Mouse (Mus musculus) neural tube, embryonic 15.5 days (tissue): ENCODE measurements at regions not wholly inside any gene's neighbourhood (a gene's known extent, or its start where the extent isn't known, plus 50 kb on each side); places are given as distances from the start of the nearest gene placed in this dataset.
"Not testable (repeated sequence)": the region's sequence is repeated elsewhere in the genome, so short reads cannot be mapped to it uniquely, and the experiment has no call there.

Source experiments
- ATAC-seq: fragments of 200-750 bp; cut with Nextera tagmentation; 2 replicates; pipeline ENCODE4 v1.8.0; 2017; ENCODE audit warnings: mild to moderate bottlenecking, moderate TSS enrichment, moderate library complexity; ENCODE audit not compliant: low FRiP score
- H3K27ac ChIP-seq: fragments of 300-500 bp; sonication (generic); replicated peaks from 2 replicates; pipeline ENCODE4 v1.5.1; 2015; ENCODE audit warnings: mild to moderate bottlenecking, inconsistent platforms
- H3K27me3 ChIP-seq: fragments of 300-500 bp; sonication (generic); replicated peaks from 2 replicates; pipeline ENCODE4 v1.6.1; 2015; ENCODE audit warnings: inconsistent platforms
- H3K36me3 ChIP-seq: fragments of 300-500 bp; sonication (generic); 2 replicates; pipeline ENCODE4 v1.6.1; 2015; ENCODE audit warnings: inconsistent platforms
- H3K4me1 ChIP-seq: fragments of 300-500 bp; sonication (generic); 2 replicates; pipeline ENCODE4 v1.6.1; 2015; ENCODE audit warnings: inconsistent platforms
- H3K4me2 ChIP-seq: fragments of 300-500 bp; sonication (generic); 2 replicates; pipeline ENCODE4 v1.6.1; 2015; ENCODE audit warnings: inconsistent platforms, mild to moderate bottlenecking, moderate library complexity
- H3K4me3 ChIP-seq: fragments of 300-500 bp; sonication (generic); replicated peaks from 2 replicates; pipeline ENCODE4 v1.5.1; 2015; ENCODE audit warnings: mild to moderate bottlenecking, inconsistent platforms
- H3K9ac ChIP-seq: fragments of 300-500 bp; sonication (generic); replicated peaks from 2 replicates; pipeline ENCODE4 v1.6.1; 2015; ENCODE audit warnings: mild to moderate bottlenecking, inconsistent platforms
- H3K9me3 ChIP-seq: fragments of 300-500 bp; sonication (generic); replicated peaks from 2 replicates; pipeline ENCODE4 v1.6.1; 2016; ENCODE audit warnings: inconsistent platforms
- WGBS: fragments of 180-500 bp; shearing (Covaris S2); methylation state at CpG from one replicate; pipeline ENCODE4 v1.1.7; 2015; ENCODE audit warnings: mixed read lengths; 5-methylcytosine and 5-hydroxymethylcytosine counted together

DNA sequence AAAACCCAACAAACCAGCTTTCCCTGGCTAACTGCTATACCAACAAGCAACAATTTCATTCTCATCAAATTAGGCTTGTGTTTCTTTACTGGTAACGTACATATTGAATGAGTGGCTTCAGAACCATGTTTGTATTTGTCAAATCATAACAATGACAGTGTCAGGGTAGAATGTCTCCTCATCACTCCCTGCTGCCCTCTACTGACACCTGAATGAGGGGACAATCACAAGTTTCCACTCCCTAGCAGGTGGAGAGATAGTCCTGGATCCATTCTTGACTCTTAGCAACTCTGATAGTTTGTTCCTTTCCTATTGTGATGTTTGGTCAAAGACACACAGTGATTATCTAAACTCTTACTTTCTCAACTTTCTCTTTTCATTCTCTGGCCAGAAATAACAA lies 140.4 kb upstream of the Fam3c start:
- WGBS, result 93% methylated on average over 1 of the region's 1 CpGs
- Histone ChIP-seq H3K4me3 (no peak overlapping the region), H3K9ac (no peak overlapping the region), H3K4me1 (no peaks in the 10 kb centered on the region), H3K27ac (no peak overlapping the region), H3K9me3 (no peaks in the 10 kb centered on the region), H3K27me3 (no peaks in the 10 kb centered on the region), H3K36me3 (no peaks in the 10 kb centered on the region), H3K4me2 (no peak overlapping the region)
- no peak for ATAC-seq

GRCm38 (mm10) chr6:22493632-22494260 lies 137.7 kb upstream of the Fam3c start:
- H3K4me3 ChIP-seq, result no peak overlapping the region
- H3K9ac ChIP-seq, result no peak overlapping the region
- no peaks in the 10 kb centered on the region for H3K4me1 ChIP-seq
- ATAC-seq, result peak; percentile 72; the same call in 1 of the 2 replicates
- no peaks in the 10 kb centered on the region for H3K36me3 ChIP-seq
- H3K9me3 ChIP-seq, result no peaks in the 10 kb centered on the region
- H3K4me2 ChIP-seq, result no peak overlapping the region
- no peak overlapping the region for H3K27ac ChIP-seq
- H3K27me3 ChIP-seq, result no peaks in the 10 kb centered on the region
- WGBS, result 46% methylated on average over 11 of the region's 11 CpGs

DNA sequence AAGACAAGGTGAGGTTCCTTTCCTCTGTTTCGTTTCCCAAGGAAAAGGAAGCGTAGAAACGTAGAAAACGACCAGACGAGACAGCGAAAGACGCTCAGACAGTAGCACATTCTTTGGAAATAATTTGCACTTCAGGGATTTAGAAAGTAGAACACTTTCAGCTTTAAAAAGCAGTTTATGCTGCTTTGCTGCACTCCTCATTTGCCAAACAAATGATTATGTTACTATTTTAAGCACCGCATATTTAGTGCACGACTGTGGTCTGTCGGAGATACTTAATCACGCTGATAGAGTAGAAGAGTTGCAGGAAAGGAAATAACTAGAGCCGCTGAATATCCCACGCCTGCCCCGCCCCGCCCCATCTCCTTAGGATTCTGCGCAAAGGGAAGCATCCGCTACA lies 136.9 kb upstream of the Fam3c start:
- Histone ChIP-seq H3K36me3 (no peaks in the 10 kb centered on the region), H3K4me2 (no peak overlapping the region), H3K27ac (no peak overlapping the region), H3K9me3 (no peaks in the 10 kb centered on the region), H3K27me3 (no peaks in the 10 kb centered on the region), H3K9ac (no peak overlapping the region), H3K4me1 (no peaks in the 10 kb centered on the region), H3K4me3 (no peak overlapping the region)
- WGBS, result 88% methylated on average over 17 of the region's 17 CpGs
- ATAC-seq, result no peak

GRCm38 (mm10) chr6:22490762-22491161 lies 134.7 kb upstream of the Fam3c start:
- ATAC-seq, result no peak
- Histone ChIP-seq H3K9ac (no peak overlapping the region), H3K4me3 (no peak overlapping the region), H3K36me3 (no peaks in the 10 kb centered on the region), H3K9me3 (no peaks in the 10 kb centered on the region), H3K4me2 (no peak overlapping the region), H3K4me1 (no peaks in the 10 kb centered on the region), H3K27ac (no peak overlapping the region), H3K27me3 (no peaks in the 10 kb centered on the region)
- WGBS, result 91% methylated on average over 6 of the region's 6 CpGs

GRCm38 (mm10) chr6:22487467-22487866 lies 131.4 kb upstream of the Fam3c start:
- Histone ChIP-seq H3K36me3 (no peaks in the 10 kb centered on the region), H3K9ac (no peak overlapping the region), H3K27ac (no peak overlapping the region), H3K4me1 (no peaks in the 10 kb centered on the region), H3K9me3 (no peaks in the 10 kb centered on the region), H3K27me3 (no peaks in the 10 kb centered on the region), H3K4me3 (no peak overlapping the region), H3K4me2 (no peak overlapping the region)
- 84% methylated on average over 3 of the region's 3 CpGs for WGBS
- ATAC-seq, result no peak

- H3K4me2 ChIP-seq, result no peak overlapping the region
- WGBS, result 71% methylated on average over 11 of the region's 11 CpGs
- no peaks in the 10 kb centered on the region for H3K36me3 ChIP-seq
- H3K27me3 ChIP-seq, result no peaks in the 10 kb centered on the region
- H3K9ac ChIP-seq, result no peak overlapping the region
- no peaks in the 10 kb centered on the region for H3K4me1 ChIP-seq
- no peaks in the 10 kb centered on the region for H3K9me3 ChIP-seq
- ATAC-seq, result no peak
- no peak overlapping the region for H3K27ac ChIP-seq
- H3K4me3 ChIP-seq, result no peak overlapping the region
Observed at GRCm38 (mm10) chr6:22485828-22486518, 129.9 kb upstream of the Fam3c start.

- H3K27ac ChIP-seq, H3K36me3 ChIP-seq, H3K4me3 ChIP-seq, H3K27me3 ChIP-seq, H3K9me3 ChIP-seq, ATAC-seq, H3K9ac ChIP-seq, H3K4me2 ChIP-seq, H3K4me1 ChIP-seq: not testable (repeated sequence)
- 80% methylated on average over 4 of the region's 4 CpGs for WGBS
Observed at GRCm38 (mm10) chr6:22482257-22482656, 126.2 kb upstream of the Fam3c start.

DNA sequence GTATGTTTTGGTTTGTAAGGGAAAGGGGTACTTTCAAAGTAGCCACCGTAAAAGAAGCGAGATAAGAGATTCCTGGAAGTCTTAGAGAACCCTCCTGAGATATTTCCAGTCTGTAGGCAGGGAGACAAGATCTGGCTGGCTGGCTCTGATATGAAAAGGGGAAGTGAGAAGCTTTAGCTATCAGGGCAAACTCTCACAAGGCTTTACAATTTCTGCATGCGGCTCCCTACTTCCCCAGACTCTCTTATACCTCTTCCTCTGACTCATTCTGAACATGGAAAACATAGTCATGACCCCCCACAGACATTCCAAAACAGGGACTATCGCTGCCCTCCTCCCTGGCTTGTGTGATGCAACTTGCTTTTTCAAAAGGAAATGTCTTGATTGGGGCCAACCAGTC lies 118.6 kb upstream of the Fam3c start:
- no peak overlapping the region for H3K4me2 ChIP-seq
- H3K4me1 ChIP-seq, result no peaks in the 10 kb centered on the region
- H3K4me3 ChIP-seq, result no peak overlapping the region
- no peaks in the 10 kb centered on the region for H3K36me3 ChIP-seq
- no peak for ATAC-seq
- no peaks in the 10 kb centered on the region for H3K9me3 ChIP-seq
- H3K27ac ChIP-seq, result no peak overlapping the region
- 82% methylated on average over 4 of the region's 4 CpGs for WGBS
- H3K27me3 ChIP-seq, result no peaks in the 10 kb centered on the region
- H3K9ac ChIP-seq, result no peak overlapping the region

DNA sequence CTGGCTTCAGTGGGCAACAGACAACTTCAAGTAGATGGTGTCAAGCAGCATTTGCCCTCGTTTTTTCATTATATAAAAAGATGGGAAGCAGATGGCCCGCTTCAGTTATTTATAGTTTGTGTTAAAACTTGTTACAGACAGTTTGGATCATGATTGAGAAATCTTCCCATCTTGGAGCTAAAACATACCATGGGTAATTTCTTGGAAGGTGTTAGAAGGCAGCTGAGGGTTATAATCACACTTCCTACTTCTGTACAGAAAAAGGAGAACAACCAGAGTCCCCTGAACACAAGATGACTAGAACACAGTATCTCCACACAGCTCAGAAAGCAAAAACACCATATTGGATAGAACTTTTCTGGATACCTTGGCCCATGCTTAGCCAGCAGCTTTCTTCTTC lies 118.0 kb upstream of the Fam3c start:
- WGBS, result 81% methylated on average over 2 of the region's 2 CpGs
- no peaks in the 10 kb centered on the region for H3K36me3 ChIP-seq
- H3K4me1 ChIP-seq, result no peaks in the 10 kb centered on the region
- H3K9me3 ChIP-seq, result no peaks in the 10 kb centered on the region
- H3K27me3 ChIP-seq, result no peaks in the 10 kb centered on the region
- no peak overlapping the region for H3K4me3 ChIP-seq
- H3K9ac ChIP-seq, result no peak overlapping the region
- no peak overlapping the region for H3K27ac ChIP-seq
- ATAC-seq, result no peak
- no peak overlapping the region for H3K4me2 ChIP-seq

DNA sequence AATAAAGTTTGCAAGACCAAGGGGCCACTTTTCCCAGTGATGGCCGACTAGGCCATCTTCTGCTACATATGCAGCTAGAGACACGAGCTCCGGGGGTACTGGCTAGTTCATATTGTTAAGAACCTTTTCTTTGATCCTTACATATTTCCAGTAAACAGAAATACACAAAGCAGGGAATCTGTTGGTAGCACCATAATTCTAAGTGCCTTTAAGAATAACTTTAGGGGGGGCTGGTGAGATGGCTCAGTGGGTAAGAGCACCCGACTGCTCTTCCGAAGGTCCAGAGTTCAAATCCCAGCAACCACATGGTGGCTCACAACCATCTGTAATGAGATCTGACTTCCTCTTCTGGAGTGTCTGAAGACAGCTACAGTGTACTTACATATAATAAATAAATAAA lies 116.4 kb upstream of the Fam3c start:
- H3K36me3 ChIP-seq, H3K9ac ChIP-seq, H3K27me3 ChIP-seq, H3K9me3 ChIP-seq, H3K4me1 ChIP-seq, H3K4me3 ChIP-seq, H3K4me2 ChIP-seq, ATAC-seq, H3K27ac ChIP-seq: not testable (repeated sequence)
- 88% methylated on average over 5 of the region's 5 CpGs for WGBS

DNA sequence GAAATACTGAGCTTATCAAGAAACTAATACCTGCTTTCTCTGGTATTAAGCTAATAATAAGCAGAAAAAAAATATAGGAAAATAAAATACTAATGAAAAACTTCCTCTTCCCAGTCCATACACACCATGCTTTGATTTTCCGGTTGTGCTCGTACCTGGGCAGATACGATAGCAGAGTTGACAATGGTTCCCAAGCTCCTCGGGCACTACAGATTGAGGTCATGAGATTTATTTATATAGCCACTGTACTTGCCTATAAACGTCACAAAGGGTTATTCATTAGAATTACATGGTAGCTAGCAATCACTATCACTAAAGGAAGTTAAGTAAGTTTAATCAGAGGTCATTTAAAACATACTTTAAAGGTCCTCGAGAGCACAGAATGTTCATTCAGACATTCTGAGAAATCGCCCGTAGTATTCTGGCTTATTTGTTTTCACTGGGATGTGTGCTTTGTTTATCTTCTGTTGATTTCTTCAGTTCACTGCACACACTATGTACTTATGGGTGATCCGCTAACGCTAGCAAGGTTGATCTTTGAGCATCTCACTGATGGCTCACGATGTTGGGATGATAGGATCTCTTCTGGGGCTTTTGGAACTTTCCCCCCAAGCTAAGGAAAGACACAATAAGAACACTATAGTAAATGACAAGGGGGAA lies 111.4 kb upstream of the Fam3c start:
- H3K27me3 ChIP-seq, result no peaks in the 10 kb centered on the region
- no peak for ATAC-seq
- no peaks in the 10 kb centered on the region for H3K4me1 ChIP-seq
- H3K4me2 ChIP-seq, result no peak overlapping the region
- no peak overlapping the region for H3K9ac ChIP-seq
- no peaks in the 10 kb centered on the region for H3K36me3 ChIP-seq
- no peak overlapping the region for H3K4me3 ChIP-seq
- WGBS, result 81% methylated on average over 11 of the region's 11 CpGs
- H3K27ac ChIP-seq, result no peak overlapping the region
- H3K9me3 ChIP-seq, result no peaks in the 10 kb centered on the region

DNA sequence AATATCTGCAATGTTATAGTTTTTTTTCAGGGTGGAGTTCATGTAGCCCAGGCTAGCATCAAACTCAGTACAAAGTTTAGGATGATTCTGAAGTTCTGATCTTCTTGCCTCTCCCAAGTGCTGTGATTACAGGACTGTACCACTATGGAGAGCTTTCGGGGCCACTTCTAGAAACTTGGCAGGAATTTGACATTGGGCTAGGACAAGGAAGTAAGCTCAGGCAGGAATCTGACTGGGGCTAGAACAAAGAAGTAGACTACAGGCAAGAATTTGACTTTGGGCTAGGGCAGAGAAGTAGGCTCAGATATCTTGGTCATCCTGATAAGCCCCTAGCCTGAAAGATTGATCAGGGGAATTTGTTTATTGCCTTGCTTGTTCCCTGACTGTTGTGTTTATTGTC lies 109.9 kb upstream of the Fam3c start:
- no peak overlapping the region for H3K27ac ChIP-seq
- no peaks in the 10 kb centered on the region for H3K27me3 ChIP-seq
- no peaks in the 10 kb centered on the region for H3K4me1 ChIP-seq
- no peak overlapping the region for H3K9ac ChIP-seq
- H3K4me3 ChIP-seq, result no peak overlapping the region
- H3K36me3 ChIP-seq, result no peaks in the 10 kb centered on the region
- no peak for ATAC-seq
- H3K9me3 ChIP-seq, result no peaks in the 10 kb centered on the region
- 94% methylated on average over 1 of the region's 1 CpGs for WGBS
- H3K4me2 ChIP-seq, result no peak overlapping the region
